Mouse (Mus musculus): ENCODE measurements around the gene Gm21891.
"Not testable (repeated sequence)": the region's sequence is repeated elsewhere in the genome, so short reads cannot be mapped to it uniquely, and the experiment has no call there.

The Gm21891 gene

DNA sequence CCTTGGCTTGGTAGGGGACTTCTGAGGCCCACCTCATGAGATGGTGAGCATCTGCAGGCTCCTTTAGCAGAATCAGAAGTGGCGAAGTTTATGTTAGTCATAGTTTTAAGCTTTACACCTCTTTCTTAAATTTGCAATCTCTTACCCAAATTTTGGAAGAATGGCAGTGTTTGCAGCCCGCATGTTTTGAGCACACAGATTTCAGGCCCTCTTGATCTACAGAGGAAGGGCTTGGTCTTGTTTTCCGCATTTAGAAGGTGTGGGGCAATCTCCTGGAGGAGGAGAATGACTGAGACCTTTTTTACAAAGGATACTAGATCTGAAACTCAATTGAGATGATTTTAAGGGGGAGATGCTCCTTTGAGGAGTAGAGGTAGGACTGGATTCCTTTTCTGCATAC lies at the start of gene Gm21891:
Gene Gm21891, minus strand, starts transcription at position 101 of the 400 bp plus-strand sequence.
- in situ Hi-C loops (cut with MboI; ENCODE audit: low pct_unique_long_range_greater_than_20kb in 1 of 2, low sequenced_read_pairs in 2 of 2, unreplicated experiment in 1 of 2) = not testable (repeated sequence)

DNA sequence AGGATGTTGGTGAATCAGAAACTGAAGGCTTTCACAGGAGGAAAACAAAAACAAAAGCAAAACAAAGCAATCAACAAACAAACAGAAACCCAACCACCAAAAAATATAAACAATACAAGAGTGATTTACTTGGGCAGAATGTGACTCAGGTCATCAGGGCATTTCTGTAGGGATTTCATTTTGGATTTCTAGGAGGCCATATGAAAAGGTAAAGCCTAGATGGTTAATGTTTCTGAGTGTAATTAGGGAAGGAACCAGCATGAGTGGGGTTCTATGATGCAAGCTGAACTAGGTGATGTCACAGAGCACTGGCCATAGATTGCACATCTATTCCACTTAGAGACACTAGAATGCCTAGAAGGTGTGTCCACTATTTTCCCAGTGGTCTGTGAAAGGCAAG lies 28.4 kb upstream of the Gm21891 start, which contains the start of gene Gm21425:
Gene Gm21425, plus strand, starts transcription at position 301 of the 400 bp plus-strand sequence.
- in situ Hi-C loops (cut with MboI; ENCODE audit: low pct_unique_long_range_greater_than_20kb in 1 of 2, low sequenced_read_pairs in 2 of 2, unreplicated experiment in 1 of 2) = not testable (repeated sequence)

All from mouse embryonic stem cell (cell line).